Mouse (Mus musculus) left cerebral cortex, adult 2 months (tissue): Measurements from ENCODE around the gene Hist1h2ah. TPM values are rescaled to one million over a fixed set of nuclear protein-coding genes. Genes with fewer than 3 reads are reported as not detected.

Experiments
- DNase-seq, 2 experiments: peaks; one replicate each; pipeline ENCODE4 v3.0.0; 2021 to 2022; ENCODE audit warnings: low spot score in 2 of 2, mixed read lengths in 1 of 2; ENCODE audit errors: extremely low spot score in 1 of 2
- H3K27ac ChIP-seq: fragments of 200-600 bp; 2 replicates; pipeline ENCODE4 v1.8.1; 2022
- H3K4me3 ChIP-seq: fragments of 200-600 bp; 2 replicates; pipeline ENCODE4 v1.8.1; 2022
- CTCF ChIP-seq: fragments of 200-600 bp; IDR thresholded peaks from 2 replicates; pipeline ENCODE4 v1.8.1; 2022; ENCODE audit warnings: antibody characterized with exemption, mild to moderate bottlenecking, moderate library complexity
- intact Hi-C: fragments of 180-260 bp; cut with DNase I; formaldehyde crosslinking; loops from one replicate; pipeline ENCODE4 v1.15.1; 2025
- total RNA-seq, 2 experiments: library from RNA; stranded (reverse); gene quantifications; 2 replicates each; pipeline ENCODE4 v1.2.3; 2021

Gene Hist1h2ah
- total RNA-seq, 2 experiments from 2014 or later: 18.8 to 25.6 TPM

GRCm38 (mm10) chr13:22006334-22007120 lies 28.8 kb downstream of the Hist1h2ah start:
- intact Hi-C loops: loop anchor here (10.0 kb wide), 1 partner anchor 1388 kb away; no protein-coding TSS in a partner anchor
- H3K4me3 ChIP-seq: peak overlapping the region; percentile 52
- DNase-seq: no peak
- TF ChIP-seq CTCF: no peak
- H3K27ac ChIP-seq: no peak overlapping the region

- no peak overlapping the region for H3K27ac ChIP-seq
- peak in 1 of 2 experiments; percentile 47 for DNase-seq
- no peak for TF ChIP-seq CTCF
- peak overlapping the region; percentile 52 for H3K4me3 ChIP-seq
- intact Hi-C loops: loop anchor here (10.0 kb wide), 1 partner anchor 1389 kb away; no protein-coding TSS in a partner anchor
These were observed 29.6 kb downstream of the Hist1h2ah start for GRCm38 (mm10) chr13:22005605-22006333.

- no peak for TF ChIP-seq CTCF
- Histone ChIP-seq H3K4me3 (no peak overlapping the region), H3K27ac (no peak overlapping the region)
- DNase-seq: no peak
- intact Hi-C loops: loop anchor here (10.0 kb wide), 1 partner anchor 1393 kb away; no protein-coding TSS in a partner anchor
These were observed 33.5 kb downstream of the Hist1h2ah start for GRCm38 (mm10) chr13:22001823-22002222.

GRCm38 (mm10) chr13:22001346-22001745 lies 34.0 kb downstream of the Hist1h2ah start:
- DNase-seq: no peak
- intact Hi-C loops: loop anchor here (10.0 kb wide), 1 partner anchor 1393 kb away; no protein-coding TSS in a partner anchor
- Histone ChIP-seq H3K27ac (no peak overlapping the region), H3K4me3 (no peak overlapping the region)
- no peak for TF ChIP-seq CTCF

GRCm38 (mm10) chr13:21999147-21999546 lies 36.2 kb downstream of the Hist1h2ah start:
- DNase-seq: no peak
- Histone ChIP-seq H3K27ac (no peak overlapping the region), H3K4me3 (no peak overlapping the region)
- intact Hi-C loops: no loop called here
- TF ChIP-seq CTCF: no peak

- no peak for DNase-seq
- TF ChIP-seq CTCF: no peak
- intact Hi-C loops: no loop called here
- H3K4me3 ChIP-seq: no peak overlapping the region
- H3K27ac ChIP-seq: no peak overlapping the region
These were observed 37.0 kb downstream of the Hist1h2ah start for GRCm38 (mm10) chr13:21998412-21998811.

GRCm38 (mm10) chr13:21997821-21998220 lies 37.5 kb downstream of the Hist1h2ah start:
- no peak for TF ChIP-seq CTCF

GRCm38 (mm10) chr13:21997201-21997820 lies 38.1 kb downstream of the Hist1h2ah start:
- peak overlapping the region; percentile 21 for H3K4me3 ChIP-seq
- TF ChIP-seq CTCF: no peak
- intact Hi-C loops: no loop called here

More at GRCm38 (mm10) chr13:21997821-21998220, 37.5 kb downstream of the Hist1h2ah start:
- intact Hi-C loops: no loop called here
- Histone ChIP-seq H3K4me3 (no peak overlapping the region), H3K27ac (no peak overlapping the region)
- no peak for DNase-seq

GRCm38 (mm10) chr13:21996840-21997185 lies 38.6 kb downstream of the Hist1h2ah start:
- peak overlapping the region; percentile 21 for H3K4me3 ChIP-seq
- TF ChIP-seq CTCF: no peak
- intact Hi-C loops: no loop called here
- H3K27ac ChIP-seq: no peak overlapping the region
- DNase-seq: no peak

More at GRCm38 (mm10) chr13:21997201-21997820, 38.1 kb downstream of the Hist1h2ah start:
- DNase-seq: no peak
- H3K27ac ChIP-seq: no peak overlapping the region

GRCm38 (mm10) chr13:21996101-21996839 lies 39.1 kb downstream of the Hist1h2ah start:
- TF ChIP-seq CTCF: no peak
- no peak overlapping the region for H3K27ac ChIP-seq
- no peak for DNase-seq
- H3K4me3 ChIP-seq: peak overlapping the region; percentile 21
- intact Hi-C loops: no loop called here

- peak overlapping the region; percentile 24; the same call in 1 of the 2 replicates for H3K4me3 ChIP-seq
- H3K27ac ChIP-seq: no peak overlapping the region
- no peak for DNase-seq
- no peak; the same call in 1 of the 2 replicates for TF ChIP-seq CTCF
- intact Hi-C loops: loop anchor here (2.0 kb wide), 2 partner anchors 19 to 21 kb away; no protein-coding TSS in a partner anchor
These were observed 39.9 kb downstream of the Hist1h2ah start for GRCm38 (mm10) chr13:21995331-21995914.
